Mouse (Mus musculus): ENCODE results near the gene Ikzf4. TPM values are rescaled to one million over a fixed set of nuclear protein-coding genes. Genes with fewer than 3 reads are reported as not detected.

Ikzf4 gene
- total RNA-seq, 2 experiments from 2014 or later, result 10.2 to 19.0 TPM

GRCm38 (mm10) chr10:128586546-128586945 lies 59.2 kb downstream of the Ikzf4 start:
- intact Hi-C loops (cut with DNase I), result no loop called here
- no peak for DNase-seq (ENCODE audit: low spot score in 2 of 2)

GRCm38 (mm10) chr10:128584386-128584785 lies 61.4 kb downstream of the Ikzf4 start:
- DNase-seq (ENCODE audit: low spot score in 2 of 2), result no peak
- intact Hi-C loops (cut with DNase I), result no loop called here

GRCm38 (mm10) chr10:128583644-128584043 lies 62.1 kb downstream of the Ikzf4 start:
- intact Hi-C loops (cut with DNase I), result no loop called here

More at GRCm38 (mm10) chr10:128583644-128584043, 62.1 kb downstream of the Ikzf4 start:
- no peak for DNase-seq (ENCODE audit: low spot score in 2 of 2)

Small RNA genes within 50 kb of the gene (microRNA-seq; reads per million reads assigned to microRNA genes)
- not detected for gene Mir6917

Other genes with a start within 250 kb of the Ikzf4 start
- gene Slc39a5, start 244.8 kb downstream of the Ikzf4 start, total RNA-seq (2021), result not detected
- 10 to 100 TPM; 88.8 to 91.6 TPM for gene Nabp2, start 234.5 kb downstream of the Ikzf4 start, total RNA-seq (2021)
- 10 to 100 TPM; 75.8 to 78.1 TPM for gene Rnf41, start 234.3 kb downstream of the Ikzf4 start, total RNA-seq (2021)
- 100 to 1,000 TPM; 238 to 245 TPM for gene Smarcc2, start 186.7 kb downstream of the Ikzf4 start, total RNA-seq (2021)
- 100 to 1,000 TPM; 547 to 629 TPM for gene Myl6, start 151.8 kb downstream of the Ikzf4 start, total RNA-seq (2021)
- 10 to 100 TPM; 26.3 to 27.0 TPM for gene Myl6b, start 147.3 kb downstream of the Ikzf4 start, total RNA-seq (2021)
- 1 to 10 TPM; 8.5 to 9.0 TPM for gene Esyt1, start 120.1 kb downstream of the Ikzf4 start, total RNA-seq (2021)
- gene Zc3h10, start 98.2 kb downstream of the Ikzf4 start, total RNA-seq (2021), result 10 to 100 TPM; 14.2 to 15.0 TPM
- 1,000 to 10,000 TPM; 1,491 to 1,683 TPM for gene Rpl41, start 96.7 kb downstream of the Ikzf4 start, total RNA-seq (2021)
- 10 to 100 TPM; 58.2 to 59.3 TPM for gene Pa2g4, start 80.0 kb downstream of the Ikzf4 start, total RNA-seq (2021)
- gene Erbb3, start 56.3 kb downstream of the Ikzf4 start, total RNA-seq (2021), result 1 to 10 TPM; 6.5 to 9.4 TPM
- gene Rps26, start 19.2 kb downstream of the Ikzf4 start, total RNA-seq (2021), result 100 to 1,000 TPM; 245 to 252 TPM
- gene Suox, start 28.1 kb upstream of the Ikzf4 start, total RNA-seq (2021), result 10 to 100 TPM; 12.0 to 12.6 TPM
- 100 to 1,000 TPM; 129 to 134 TPM for gene Rab5b, start 50.3 kb upstream of the Ikzf4 start, total RNA-seq (2021)
- under 1 TPM; 0.48 to 0.79 TPM for gene Pmel, start 58.2 kb upstream of the Ikzf4 start, total RNA-seq (2021)
- gene Cdk2, start 59.0 kb upstream of the Ikzf4 start, total RNA-seq (2021), result 1 to 10 TPM; 2.1 to 2.6 TPM
- gene Dgka, start 98.9 kb upstream of the Ikzf4 start, total RNA-seq (2021), result 1 to 10 TPM; 5.6 to 7.8 TPM
- 10 to 100 TPM; 27.7 to 31.8 TPM for gene Pym1, start 101.9 kb upstream of the Ikzf4 start, total RNA-seq (2021)
- under 1 TPM; 0.50 to 0.76 TPM for gene Mmp19, start 144.9 kb upstream of the Ikzf4 start, total RNA-seq (2021)
- gene Dnajc14, start 158.1 kb upstream of the Ikzf4 start, total RNA-seq (2021), result 10 to 100 TPM; 65.0 to 66.9 TPM
- 1 to 10 TPM; 8.4 to 8.5 TPM for gene Tmem198b, start 158.4 kb upstream of the Ikzf4 start, total RNA-seq (2021)
- 10 to 100 TPM; 32.9 to 40.9 TPM for gene Sarnp, start 171.3 kb upstream of the Ikzf4 start, total RNA-seq (2021)
- gene Ormdl2, start 175.7 kb upstream of the Ikzf4 start, total RNA-seq (2021), result 1 to 10 TPM; 7.1 to 7.7 TPM
- 10 to 100 TPM; 12.6 to 14.7 TPM for gene Gdf11, start 245.7 kb upstream of the Ikzf4 start, total RNA-seq (2021)